Comparison of ENCODE assay signal across 12 mouse cellular contexts in genomic region chr2:98565871-98566270, GRCm38 (mm10).
"Had no signal": no experiment of that assay in that cellular context is flagged by ENCODE, and none has a peak within 500 bp of the region (broad histone marks: within the 10 kb centered on the region; RNA-seq: fewer than 3 reads in every experiment).

No protein-coding gene starts in this region.

- DNase-seq: kidney, adult 9 months; kidney, postnatal 14 days; kidney, postnatal 4 days; liver; lung, adult 18-20 months; lung, postnatal 10 days; lung, postnatal 36 days; thymus, adult 2 months; thymus, postnatal 14 days; thymus, postnatal 4 days had no signal

- ATAC-seq: liver, embryonic 12.5 days; midbrain, embryonic 13.5 days had no signal
